Mouse (Mus musculus) hematopoietic multipotent progenitor cell, adult 10-12 weeks (in vitro differentiated cells): ENCODE results near the gene Ift172. TPM values are rescaled to one million over a fixed set of nuclear protein-coding genes. Genes with fewer than 3 reads are reported as not detected.

ENCODE experiments used
- polyA plus RNA-seq: library from polyadenylated mRNA; stranded (reverse); fragments of >175 nt; gene quantifications from 2 replicates; pipeline ENCODE4 v1.2.3, GENCODE M21; 2012; ENCODE audit warnings: low replicate concordance

The Ift172 gene
- 25.9 and 29.5 TPM in 2 replicates for polyA plus RNA-seq

GRCm38 (mm10) chr5:31290521-31291360 is at the start of gene Ift172:
Gene Ift172 (minus strand): TSS chr5:31291116.

GRCm38 (mm10) chr5:31297047-31297757 is 6.3 kb upstream of the Ift172 start, which contains the start of gene Gckr:
Gene Gckr (plus strand): TSS chr5:31297443.

DNA sequence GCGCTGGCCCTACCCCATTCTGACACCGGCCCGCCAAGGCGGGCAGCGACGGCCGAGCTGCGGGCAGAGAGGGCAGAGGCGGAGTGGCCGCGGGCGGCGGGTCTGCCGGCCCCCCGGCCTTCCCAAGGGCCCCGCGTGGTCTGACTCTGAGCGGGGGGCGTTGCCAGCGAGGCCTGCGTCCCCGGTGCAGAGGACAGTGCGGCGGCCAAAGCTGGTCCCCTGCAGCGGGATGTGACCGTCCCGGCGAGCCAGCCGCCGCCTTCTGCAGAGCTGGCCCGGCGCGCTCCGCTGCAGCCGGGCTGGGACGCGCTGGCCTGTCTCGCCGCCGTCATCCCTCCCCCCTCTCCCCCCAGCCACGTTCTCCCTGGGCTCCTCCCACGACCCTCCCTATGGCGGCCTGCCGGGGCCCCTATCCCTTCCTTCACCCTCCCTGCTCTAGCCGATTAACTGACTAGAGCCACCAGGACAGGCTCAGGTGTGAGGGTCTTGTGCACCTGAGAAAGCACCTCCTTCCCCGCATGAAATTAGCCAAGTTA is 4.8 kb upstream of the Ift172 start, which contains the start of gene Fndc4:
Fndc4 (minus strand) TSS at position 475 of the 536 bp plus-strand sequence.

GRCm38 (mm10) chr5:31251541-31252101 is 39.3 kb downstream of the Ift172 start, which contains the start of gene Krtcap3:
Gene Krtcap3 (plus strand): TSS chr5:31251691.

GRCm38 (mm10) chr5:31240637-31241521 is 50.0 kb downstream of the Ift172 start, which contains the start of the genes Nrbp1 and Gm9970:
Gene Nrbp1 (plus strand): TSS chr5:31240864.
Gene Gm9970 (minus strand): TSS chr5:31241232.

GRCm38 (mm10) chr5:31220448-31221303 is 70.2 kb downstream of the Ift172 start, which contains the start of gene Ppm1g:
Gene Ppm1g (minus strand): TSS chr5:31220687.

Other genes with a start within 250 kb of the Ift172 start
- 34.5 and 40.4 TPM in 2 replicates for gene Atraid, start 242.8 kb downstream of the Ift172 start, polyA plus RNA-seq
- gene Slc5a6, start 242.2 kb downstream of the Ift172 start, polyA plus RNA-seq, result 0.99 and 7.6 TPM in 2 replicates
- 138 and 183 TPM in 2 replicates for gene Cad, start 236.3 kb downstream of the Ift172 start, polyA plus RNA-seq
- not detected in 2 replicates for gene Dnajc5g, start 184.8 kb downstream of the Ift172 start, polyA plus RNA-seq
- gene Slc30a3, start 182.9 kb downstream of the Ift172 start, polyA plus RNA-seq, result not detected in 2 replicates
- gene Trim54, start 174.4 kb downstream of the Ift172 start, polyA plus RNA-seq, result not detected in 2 replicates
- gene Ucn, start 152.3 kb downstream of the Ift172 start, polyA plus RNA-seq, result not detected in 2 replicates
- 6.9 and 9.5 TPM in 2 replicates for gene Mpv17, start 136.9 kb downstream of the Ift172 start, polyA plus RNA-seq
- 12.7 and 18.1 TPM in 2 replicates for gene Gm29609, start 111.2 kb downstream of the Ift172 start, polyA plus RNA-seq
- gene Gtf3c2, start 111.0 kb downstream of the Ift172 start, polyA plus RNA-seq, result 53.0 and 56.8 TPM in 2 replicates
- gene Snx17, start 97.9 kb downstream of the Ift172 start, polyA plus RNA-seq, result 32.7 and 32.9 TPM in 2 replicates
- 82.6 and 198 TPM in 2 replicates for gene Eif2b4, start 97.7 kb downstream of the Ift172 start, polyA plus RNA-seq
- 85.6 and 214 TPM in 2 replicates for gene Zfp513, start 88.8 kb downstream of the Ift172 start, polyA plus RNA-seq
- gene Ppm1g, start 70.4 kb downstream of the Ift172 start, polyA plus RNA-seq, result 143 and 183 TPM in 2 replicates
- 45.1 and 66.7 TPM in 2 replicates for gene Nrbp1, start 50.3 kb downstream of the Ift172 start, polyA plus RNA-seq
- gene Gm9970, start 49.9 kb downstream of the Ift172 start, polyA plus RNA-seq, result 0.39 and 0.83 TPM in 2 replicates
- 12.7 and 31.3 TPM in 2 replicates for gene Krtcap3, start 39.4 kb downstream of the Ift172 start, polyA plus RNA-seq
- 0.55 and 1.1 TPM in 2 replicates for gene Fndc4, start 5.0 kb upstream of the Ift172 start, polyA plus RNA-seq
- gene Gckr, start 6.3 kb upstream of the Ift172 start, polyA plus RNA-seq, result not detected in 2 replicates
- 12.4 and 15.6 TPM in 2 replicates for gene Zfp512, start 161.3 kb upstream of the Ift172 start, polyA plus RNA-seq
- not detected in 2 replicates for gene 4930548H24Rik, start 194.6 kb upstream of the Ift172 start, polyA plus RNA-seq
- gene Gpn1, start 203.6 kb upstream of the Ift172 start, polyA plus RNA-seq, result 23.3 and 24.1 TPM in 2 replicates
- 29.5 and 33.4 TPM in 2 replicates for gene Slc4a1ap, start 235.9 kb upstream of the Ift172 start, polyA plus RNA-seq
- gene Supt7l, start 236.7 kb upstream of the Ift172 start, polyA plus RNA-seq, result 3.1 and 9.9 TPM in 2 replicates